Mouse (Mus musculus): ENCODE measurements around the gene Esp24. TPM values are rescaled to one million over a fixed set of nuclear protein-coding genes. Genes with fewer than 3 reads are reported as not detected.

Gene Esp24
- total and polyA plus RNA-seq, 2 experiments, result not detected

DNA sequence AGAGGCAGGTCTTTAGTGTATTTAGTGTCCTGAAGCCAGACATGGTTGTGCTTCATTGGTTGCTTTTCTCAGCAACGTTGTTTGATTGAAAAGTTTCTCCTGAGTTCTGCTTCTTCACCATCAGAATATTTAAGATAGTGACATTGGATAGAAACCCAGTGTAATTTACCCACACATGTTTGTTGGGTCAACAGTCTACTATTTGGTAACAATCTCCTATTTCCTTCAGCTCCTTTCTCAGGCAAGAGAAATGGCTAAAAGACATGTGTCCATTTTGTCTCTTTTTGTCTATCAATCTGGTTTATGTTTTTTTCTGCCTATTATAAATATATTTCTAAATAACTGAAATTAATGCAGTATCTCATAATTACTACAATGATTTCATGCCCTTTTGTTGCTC is 40.4 kb downstream of the Esp24 start, which contains the start of gene Esp23:
TSS of gene Esp23 (minus strand) at position 101 of the 400 bp plus-strand sequence.
- WGBS, result 33% methylated on average over 1 of the region's 1 CpGs
- H3K4me3 ChIP-seq (ENCODE audit: insufficient read depth, low read depth, low read length), result no peak within 1 kb of the TSS
- no peaks in the 10 kb centered on the region for H3K4me1 ChIP-seq (ENCODE audit: control insufficient read depth, insufficient read depth, low read length)

More for the DNA sequence above, 40.4 kb downstream of the Esp24 start, which contains the start of gene Esp23:
- no peaks in the 10 kb centered on the region for H3K27me3 ChIP-seq (ENCODE audit: control insufficient read depth, insufficient read depth, low read length)
- no peak for DNase-seq (ENCODE audit: extremely low read depth, low read depth, low spot score)
- no peaks in the 10 kb centered on the region for H3K36me3 ChIP-seq (ENCODE audit: control insufficient read depth, insufficient read depth, low read length)
- no peak within 1 kb of the TSS for H3K9ac ChIP-seq (ENCODE audit: low read depth, low read length)
- no peaks in the 10 kb centered on the region for H3K79me2 ChIP-seq (ENCODE audit: control insufficient read depth, insufficient read depth, low read length)
- H3K27ac ChIP-seq (replicated peaks; ENCODE audit: insufficient read depth, low read depth, low read length), result no peak within 1 kb of the TSS
- TF ChIP-seq POLR2A (IDR thresholded peaks at IDR 0.05; ENCODE audit: extremely low read depth, insufficient read depth, low read length) (no peak), CTCF (IDR thresholded peaks at IDR 0.05; ENCODE audit: low read depth, low read length) (no peak)

Other genes starting within 250 kb of the Esp24 start
- not detected in 2 replicates for gene Gm21903, start 6.6 kb downstream of the Esp24 start, total RNA-seq (2014; rRNA removed)
- not detected in 2 replicates for gene Gm21903, start 6.6 kb downstream of the Esp24 start, polyA plus RNA-seq (2012; rRNA removed)
- gene Esp23, start 40.3 kb downstream of the Esp24 start, total RNA-seq (2014; rRNA removed), result not detected in 2 replicates
- gene Esp23, start 40.3 kb downstream of the Esp24 start, polyA plus RNA-seq (2012; rRNA removed), result not detected in 2 replicates
- not detected in 2 replicates for gene Esp22, start 58.6 kb downstream of the Esp24 start, total RNA-seq (2014; rRNA removed)
- not detected in 2 replicates for gene Esp22, start 58.6 kb downstream of the Esp24 start, polyA plus RNA-seq (2012; rRNA removed)